Mouse (Mus musculus): Measurements from ENCODE around the gene Fn3k. TPM values are rescaled to one million over a fixed set of nuclear protein-coding genes. Genes with fewer than 3 reads are reported as not detected.

Fn3k gene
- not detected for polyA plus RNA-seq (2017; shearing (Covaris generic))

DNA sequence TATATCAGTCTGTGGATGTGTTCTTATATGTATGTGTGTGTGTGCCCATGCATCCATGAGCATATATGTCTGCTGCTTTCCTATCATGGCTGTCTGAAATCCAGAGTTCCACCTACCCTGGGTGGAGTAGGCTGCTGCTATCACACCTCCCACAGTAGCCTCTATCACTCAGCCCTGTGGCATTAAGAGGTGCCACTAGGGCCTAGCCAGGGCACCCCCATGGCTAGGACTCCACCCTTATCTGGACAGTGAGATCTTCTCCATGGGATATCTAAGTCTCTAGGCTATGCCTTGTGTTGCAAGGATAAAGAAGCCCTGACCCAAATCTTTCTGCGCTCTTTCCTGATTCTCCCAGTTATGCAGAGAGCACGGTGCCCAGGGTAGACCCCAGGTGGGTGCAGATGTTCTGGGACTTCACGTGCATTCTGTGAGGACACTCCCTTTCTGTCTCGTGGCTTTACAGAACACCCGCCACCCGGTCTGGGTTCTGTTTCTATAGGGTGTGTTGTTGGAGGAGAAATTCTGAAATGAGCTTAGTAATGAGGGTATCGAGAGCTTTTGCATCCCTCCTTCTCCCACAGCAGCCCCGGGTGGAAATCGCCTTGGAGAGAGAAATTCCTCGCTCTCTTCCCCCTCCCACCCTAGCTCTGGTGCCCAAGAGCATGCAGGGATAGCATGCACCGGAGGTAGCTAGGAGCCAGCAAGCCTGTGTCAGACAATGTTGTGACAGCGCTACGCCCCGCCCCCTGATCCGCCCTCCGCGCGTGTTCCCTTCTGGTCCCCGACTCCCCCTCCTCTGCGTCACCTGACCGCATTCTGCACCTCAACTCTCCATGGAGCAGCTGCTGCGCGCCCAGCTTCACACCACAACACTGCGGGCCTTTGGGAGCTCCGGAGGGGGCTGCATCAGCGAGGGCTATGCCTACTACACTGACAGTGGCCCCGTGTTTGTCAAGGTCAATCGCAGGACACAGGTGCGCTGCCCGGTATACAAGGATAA lies at the start of gene Fn3k:
Gene Fn3k, plus strand, starts transcription at position 758 of the 1,000 bp plus-strand sequence.

GRCm38 (mm10) chr11:121387750-121388553 lies 46.8 kb upstream of the Fn3k start, which contains the start of gene Rab40b:
Gene Rab40b (minus strand): TSS chr11:121388251.

GRCm38 (mm10) chr11:121420830-121421552 lies 13.7 kb upstream of the Fn3k start, which contains the start of gene Fn3krp:
Gene Fn3krp (plus strand): TSS chr11:121421401.

GRCm38 (mm10) chr11:121451753-121452635 lies 17.3 kb downstream of the Fn3k start, which contains the start of gene Tbcd:
Gene Tbcd (plus strand): TSS chr11:121451949.

Other genes with a start within 250 kb of the Fn3k start
- gene Hexdc, start 230.5 kb upstream of the Fn3k start, polyA plus RNA-seq (2017; shearing (Covaris generic)), result 3.2 TPM
- 17.1 TPM for gene Ogfod3, start 230.2 kb upstream of the Fn3k start, polyA plus RNA-seq (2017; shearing (Covaris generic))
- 88.5 TPM for gene Cybc1, start 205.6 kb upstream of the Fn3k start, polyA plus RNA-seq (2017; shearing (Covaris generic))
- gene Narf, start 197.7 kb upstream of the Fn3k start, polyA plus RNA-seq (2017; shearing (Covaris generic)), result 33.2 TPM
- gene Foxk2, start 174.9 kb upstream of the Fn3k start, polyA plus RNA-seq (2017; shearing (Covaris generic)), result 21.4 TPM
- gene Wdr45b, start 80.5 kb upstream of the Fn3k start, polyA plus RNA-seq (2017; shearing (Covaris generic)), result 77.7 TPM
- not detected for gene Rab40b, start 46.7 kb upstream of the Fn3k start, polyA plus RNA-seq (2017; shearing (Covaris generic))
- gene Fn3krp, start 13.5 kb upstream of the Fn3k start, polyA plus RNA-seq (2017; shearing (Covaris generic)), result 0.63 TPM
- 36.6 TPM for gene Tbcd, start 17.0 kb downstream of the Fn3k start, polyA plus RNA-seq (2017; shearing (Covaris generic))
- gene Zfp750, start 84.4 kb downstream of the Fn3k start, polyA plus RNA-seq (2017; shearing (Covaris generic)), result 0.10 TPM
- 8.5 TPM for gene B3gntl1, start 238.2 kb downstream of the Fn3k start, polyA plus RNA-seq (2017; shearing (Covaris generic))